Mouse (Mus musculus) lung, postnatal 0 days (tissue): ENCODE data around the gene Osbpl10. TPM values are rescaled to one million over a fixed set of nuclear protein-coding genes. Genes with fewer than 3 reads are reported as not detected.

Source experiments
- ATAC-seq: fragments of 200-750 bp; cut with Nextera tagmentation; 2 replicates; pipeline ENCODE4 v1.8.0; 2017; ENCODE audit warnings: moderate library complexity
- DNase-seq: peaks from one replicate; pipeline ENCODE4 v3.0.0-alpha.2; 2016; ENCODE audit warnings: low spot score
- H3K27ac ChIP-seq: fragments of 300-500 bp; sonication (generic); 2 replicates; pipeline ENCODE4 v1.5.1; 2014; ENCODE audit warnings: antibody characterized with exemption, mild to moderate bottlenecking, low read length, mixed read lengths
- H3K27me3 ChIP-seq: fragments of 300-500 bp; sonication (generic); replicated peaks from 2 replicates; pipeline ENCODE4 v1.6.1; 2014; ENCODE audit warnings: low read length, mixed read lengths; ENCODE audit not compliant: insufficient read depth
- H3K36me3 ChIP-seq: fragments of 300-500 bp; sonication (generic); 2 replicates; pipeline ENCODE4 v1.6.1; 2014; ENCODE audit warnings: low read length, mixed read lengths; ENCODE audit not compliant: insufficient read depth
- H3K4me1 ChIP-seq: fragments of 300-500 bp; sonication (generic); 2 replicates; pipeline ENCODE4 v1.6.1; 2014; ENCODE audit warnings: antibody characterized with exemption, low read depth, low read length, mixed read lengths; ENCODE audit not compliant: insufficient read depth
- H3K4me2 ChIP-seq: fragments of 300-500 bp; sonication (generic); replicated peaks from 2 replicates; pipeline ENCODE4 v1.6.1; 2014; ENCODE audit warnings: low read depth, mild to moderate bottlenecking, low read length, moderate library complexity, mixed read lengths
- H3K4me3 ChIP-seq: fragments of 300-500 bp; sonication (generic); 2 replicates; pipeline ENCODE4 v1.5.1; 2014; ENCODE audit warnings: low read depth, low read length
- H3K9ac ChIP-seq: fragments of 300-500 bp; sonication (generic); replicated peaks from 2 replicates; pipeline ENCODE4 v1.6.1; 2014; ENCODE audit warnings: low read depth, mild to moderate bottlenecking
- H3K9me3 ChIP-seq: fragments of 300-500 bp; sonication (generic); 2 replicates; pipeline ENCODE4 v1.6.1; 2016; ENCODE audit warnings: low read length, mixed read lengths
- CTCF ChIP-seq: IDR thresholded peaks from 2 replicates; pipeline ENCODE4 v1.5.1; 2016; ENCODE audit warnings: antibody characterized with exemption, mild to moderate bottlenecking
- EP300 ChIP-seq: IDR thresholded peaks from 2 replicates; pipeline ENCODE4 v1.6.1; 2016; ENCODE audit warnings: antibody characterized with exemption, mild to moderate bottlenecking, control low read depth
- WGBS: fragments of 180-500 bp; shearing (Covaris S2); extraction: QIAGEN DNeasy Blood & Tissue Kit; methylation state at CpG from one replicate; pipeline ENCODE4 v1.1.7; 2014; 5-methylcytosine and 5-hydroxymethylcytosine counted together
- polyA plus RNA-seq: library from polyadenylated mRNA; unstranded; fragments of >200 nt; fragmentation: Nextera tagmentation; extraction: Ambion mirVana; gene quantifications from 2 replicates; pipeline ENCODE4 v1.2.1, GENCODE M21; 2015

The Osbpl10 gene
- polyA plus RNA-seq, 1 experiment from 2014 or later, result 2.6 TPM

DNA sequence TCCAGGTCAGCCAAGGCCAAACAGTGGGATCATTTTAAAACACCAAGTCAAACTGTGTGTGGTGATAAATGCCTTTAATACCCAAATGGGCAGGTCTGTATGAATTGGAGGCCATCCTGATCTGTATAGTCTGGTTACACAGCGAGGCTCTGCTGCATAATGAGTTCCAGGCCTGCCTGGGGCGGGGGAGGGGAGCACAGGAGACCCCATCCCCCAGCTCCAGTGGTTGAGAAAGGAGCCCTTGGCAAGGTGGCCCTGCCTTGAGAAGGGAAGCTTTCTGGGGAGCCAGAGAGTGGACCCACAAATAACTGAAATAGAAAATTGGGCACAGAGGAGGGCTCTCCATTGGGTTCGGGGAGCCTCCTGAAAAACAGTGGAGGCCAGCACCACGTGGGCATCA, 43.0 kb upstream of the Osbpl10 start:
- no peak overlapping the region for H3K4me2 ChIP-seq
- DNase-seq (no peak), ATAC-seq (no peak)
- no peak overlapping the region for H3K27ac ChIP-seq
- TF ChIP-seq EP300 (no peak), CTCF (no peak)
- H3K27me3 ChIP-seq, result no peaks in the 10 kb centered on the region
- H3K9ac ChIP-seq, result no peak overlapping the region
- no peaks in the 10 kb centered on the region for H3K36me3 ChIP-seq
- no peaks in the 10 kb centered on the region for H3K4me1 ChIP-seq
- no peak overlapping the region for H3K4me3 ChIP-seq
- WGBS, result 91% methylated on average over 4 of the region's 4 CpGs
- no peaks in the 10 kb centered on the region for H3K9me3 ChIP-seq

DNA sequence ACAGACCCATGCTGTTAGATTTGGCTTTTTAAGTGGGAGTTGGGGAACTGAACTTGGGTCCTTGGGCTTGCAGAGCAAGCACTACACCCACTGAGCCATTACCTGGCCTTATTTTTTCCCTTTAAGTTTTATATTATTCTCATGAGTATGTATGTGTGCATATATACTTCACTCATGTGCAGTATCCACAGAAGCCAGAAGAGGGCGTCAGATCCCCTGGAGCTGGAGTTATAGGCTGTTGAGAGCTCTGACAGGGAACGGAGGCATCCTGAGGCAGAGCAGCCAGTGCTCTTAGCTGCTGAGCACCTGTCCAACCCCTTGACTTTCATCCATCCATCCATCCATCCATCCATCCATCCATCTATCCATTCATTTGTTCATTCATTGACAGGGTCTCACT, 41.7 kb upstream of the Osbpl10 start:
- WGBS, result 79% methylated on average over 2 of the region's 2 CpGs
- no peak overlapping the region for H3K27ac ChIP-seq
- no peaks in the 10 kb centered on the region for H3K36me3 ChIP-seq
- H3K9me3 ChIP-seq, result no peaks in the 10 kb centered on the region
- no peak for DNase-seq
- H3K9ac ChIP-seq, result no peak overlapping the region
- H3K27me3 ChIP-seq, result no peaks in the 10 kb centered on the region
- ATAC-seq, result no peak
- no peaks in the 10 kb centered on the region for H3K4me1 ChIP-seq
- H3K4me2 ChIP-seq, result no peak overlapping the region
- H3K4me3 ChIP-seq, result no peak overlapping the region
- no peak for TF ChIP-seq EP300
- no peak for TF ChIP-seq CTCF

DNA sequence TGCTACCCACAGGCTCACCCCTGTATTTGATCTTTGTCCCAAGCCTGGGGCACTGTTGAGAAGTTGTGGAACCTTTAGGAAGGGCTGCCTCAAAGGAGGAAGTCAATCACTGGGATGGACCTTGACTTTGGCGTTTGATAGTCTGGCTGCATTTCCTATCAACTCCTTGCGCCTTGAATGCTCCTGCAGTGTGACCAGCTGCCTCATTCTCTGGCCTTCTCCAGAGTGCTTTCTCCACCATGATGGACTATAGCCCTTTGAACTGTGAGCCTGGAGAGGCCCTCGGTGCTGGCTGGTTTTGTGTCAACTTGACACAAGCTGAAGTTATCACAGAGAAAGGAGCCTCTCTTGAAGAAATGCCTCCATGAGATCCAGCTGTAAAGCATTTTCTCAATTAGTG, 33.7 kb upstream of the Osbpl10 start:
- H3K27me3 ChIP-seq, result no peaks in the 10 kb centered on the region
- no peaks in the 10 kb centered on the region; the same call in 1 of the 2 replicates for H3K4me1 ChIP-seq
- TF ChIP-seq EP300 (no peak), CTCF (no peak)
- ATAC-seq (no peak), DNase-seq (no peak)
- H3K27ac ChIP-seq, result no peak overlapping the region
- no peak overlapping the region for H3K9ac ChIP-seq
- H3K9me3 ChIP-seq, result no peaks in the 10 kb centered on the region
- no peak overlapping the region for H3K4me3 ChIP-seq
- no peaks in the 10 kb centered on the region for H3K36me3 ChIP-seq
- WGBS, result 83% methylated on average over 3 of the region's 3 CpGs
- no peak overlapping the region for H3K4me2 ChIP-seq

DNA sequence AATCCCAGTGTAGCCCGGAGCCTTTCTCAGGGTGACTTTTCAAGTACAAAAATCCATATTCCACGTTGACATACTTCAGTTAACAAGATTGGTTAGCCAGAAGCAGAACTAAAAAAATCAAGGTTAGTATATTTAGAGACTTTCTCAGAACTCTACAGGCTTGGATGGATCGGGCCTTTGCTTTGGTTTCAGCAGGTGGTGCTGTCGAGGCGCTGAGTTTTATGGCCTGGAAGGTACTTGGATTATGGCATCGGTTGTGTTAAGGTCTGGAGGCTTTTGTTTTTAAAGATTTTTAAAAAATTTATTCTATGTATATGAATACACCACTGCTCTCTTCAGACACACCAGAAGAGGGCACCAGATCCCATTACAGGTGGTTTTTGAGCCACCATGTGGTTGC, 32.8 kb upstream of the Osbpl10 start:
- no peak for TF ChIP-seq CTCF
- TF ChIP-seq EP300, result no peak
- no peak for DNase-seq
- no peak overlapping the region for H3K27ac ChIP-seq
- no peak overlapping the region for H3K4me3 ChIP-seq
- H3K36me3 ChIP-seq, result no peaks in the 10 kb centered on the region
- no peaks in the 10 kb centered on the region for H3K27me3 ChIP-seq
- H3K9me3 ChIP-seq, result no peaks in the 10 kb centered on the region
- 78% methylated on average over 6 of the region's 6 CpGs for WGBS
- no peak overlapping the region for H3K4me2 ChIP-seq
- no peak for ATAC-seq
- no peak overlapping the region for H3K9ac ChIP-seq
- no peaks in the 10 kb centered on the region; the same call in 1 of the 2 replicates for H3K4me1 ChIP-seq

- no peaks in the 10 kb centered on the region for H3K27me3 ChIP-seq
- peak; percentile 83 for ATAC-seq
- no peak overlapping the region for H3K4me2 ChIP-seq
- H3K9me3 ChIP-seq, result no peaks in the 10 kb centered on the region
- no peaks in the 10 kb centered on the region; the same call in 1 of the 2 replicates for H3K4me1 ChIP-seq
- H3K36me3 ChIP-seq, result no peaks in the 10 kb centered on the region
- H3K4me3 ChIP-seq, result no peak overlapping the region
- no peak overlapping the region for H3K9ac ChIP-seq
- H3K27ac ChIP-seq, result no peak overlapping the region
- TF ChIP-seq EP300, result no peak
- TF ChIP-seq CTCF, result no peak
- peak; percentile 56 for DNase-seq
- 36% methylated on average over 5 of the region's 5 CpGs for WGBS
Measured at GRCm38 (mm10) chr9:114948395-114948794, 30.0 kb upstream of the Osbpl10 start.

GRCm38 (mm10) chr9:114952866-114953265, 25.5 kb upstream of the Osbpl10 start:
- no peak overlapping the region for H3K4me3 ChIP-seq
- H3K9ac ChIP-seq, result no peak overlapping the region
- DNase-seq (no peak), ATAC-seq (no peak)
- no peak overlapping the region for H3K4me2 ChIP-seq
- no peaks in the 10 kb centered on the region for H3K36me3 ChIP-seq
- no peaks in the 10 kb centered on the region; the same call in 1 of the 2 replicates for H3K4me1 ChIP-seq
- H3K9me3 ChIP-seq, result no peaks in the 10 kb centered on the region
- H3K27ac ChIP-seq, result no peak overlapping the region
- 36% methylated on average over 1 of the region's 1 CpGs for WGBS
- TF ChIP-seq CTCF (peak; percentile 56), EP300 (no peak)
- no peaks in the 10 kb centered on the region for H3K27me3 ChIP-seq

DNA sequence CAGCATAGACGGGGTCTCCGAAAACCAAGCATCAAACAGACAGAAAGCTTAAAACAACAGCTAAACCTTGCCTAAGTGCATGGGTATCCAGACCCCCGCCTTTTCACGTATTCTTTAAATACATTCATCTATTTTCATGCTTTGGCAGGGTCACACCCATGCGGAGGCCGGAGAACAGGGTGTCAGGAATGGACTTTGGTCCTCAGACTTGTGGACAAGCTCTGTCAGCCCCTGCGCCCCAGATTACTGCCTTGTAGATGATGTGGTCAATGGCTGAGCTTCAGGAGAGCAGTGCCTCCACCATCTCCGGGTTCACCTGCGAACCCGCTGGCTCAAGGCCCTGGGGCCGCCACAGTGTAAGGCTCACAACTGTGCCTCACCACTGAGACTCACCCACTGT, 23.0 kb upstream of the Osbpl10 start:
- DNase-seq (no peak), ATAC-seq (no peak)
- H3K27ac ChIP-seq, result no peak overlapping the region
- H3K4me3 ChIP-seq, result no peak overlapping the region
- 92% methylated on average over 11 of the region's 11 CpGs for WGBS
- H3K9ac ChIP-seq, result no peak overlapping the region
- H3K4me1 ChIP-seq, result no peaks in the 10 kb centered on the region
- TF ChIP-seq CTCF (no peak), EP300 (no peak)
- no peaks in the 10 kb centered on the region for H3K27me3 ChIP-seq
- no peaks in the 10 kb centered on the region for H3K9me3 ChIP-seq
- no peak overlapping the region for H3K4me2 ChIP-seq
- H3K36me3 ChIP-seq, result no peaks in the 10 kb centered on the region
